9 mouse cellular contexts compared by ENCODE assay signal in the genomic region with DNA sequence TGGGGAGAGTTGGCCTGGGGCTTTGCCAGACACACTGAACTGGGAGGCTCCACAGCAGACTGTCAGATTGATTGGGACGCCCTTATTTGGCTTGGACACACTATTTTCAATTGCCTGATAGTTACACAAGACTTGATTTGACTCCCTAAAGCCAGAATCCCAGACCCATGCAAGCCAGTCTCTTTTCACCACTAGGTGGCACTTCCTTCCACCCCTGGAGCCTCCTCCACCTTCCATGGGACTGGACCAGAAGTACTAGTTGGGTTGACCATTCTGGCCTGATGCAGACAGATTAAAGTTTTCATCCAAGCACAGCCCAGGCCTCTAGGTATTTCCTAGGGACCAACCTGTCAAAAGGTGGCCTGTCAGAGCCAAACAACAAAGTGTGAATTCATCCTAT. TPM values are rescaled to one million over a fixed set of nuclear protein-coding genes. Genes with fewer than 3 reads are reported as not detected.
A peak's percentile ranks its signal among the peaks of the same experiment; 100 is the strongest.
DNase-seq lines count a peak whose midpoint lies in the region; ATAC-seq and TF ChIP-seq lines count a peak whose summit lies in the region.
"Had no signal": no experiment of that assay in that cellular context is flagged by ENCODE, and none has a peak within 500 bp of the region (broad histone marks: within the 10 kb centered on the region; RNA-seq: fewer than 3 reads in every experiment).

No protein-coding gene starts in this region.

- no peaks in the 10 kb centered on the region for H3K9me3 ChIP-seq in hindbrain, embryonic 10.5 days
- no peaks in the 10 kb centered on the region for H3K9me3 ChIP-seq in hindbrain, embryonic 13.5 days
- no peaks in the 10 kb centered on the region for H3K9me3 ChIP-seq in G1E (replicated peaks)
- H3K9me3 ChIP-seq in embryonic facial prominence, embryonic 11.5 days (replicated peaks; ENCODE audit: control insufficient read depth, low read length): no peaks in the 10 kb centered on the region
- H3K9me3 ChIP-seq in midbrain, embryonic 10.5 days (replicated peaks): no peaks in the 10 kb centered on the region
- H3K9me3 ChIP-seq: limb, embryonic 13.5 days had no signal

- H3K9ac ChIP-seq in hindbrain, embryonic 13.5 days: no peak overlapping the region
- no peak overlapping the region for H3K9ac ChIP-seq in embryonic facial prominence, embryonic 11.5 days (replicated peaks; ENCODE audit: low read length)
- H3K9ac ChIP-seq: limb, embryonic 13.5 days had no signal

- H3K4me2 ChIP-seq in hindbrain, embryonic 13.5 days: no peak overlapping the region
- H3K4me2 ChIP-seq in embryonic facial prominence, embryonic 11.5 days (ENCODE audit: low read depth, low read length): no peak overlapping the region
- H3K4me2 ChIP-seq: limb, embryonic 13.5 days had no signal

- TF ChIP-seq CTCF in G1E (IDR thresholded peaks at IDR 0.05; ENCODE audit: low read depth, low read length): peak; percentile 40; the same call in 1 of the 2 replicates

- no peaks in the 10 kb centered on the region for H3K27me3 ChIP-seq in hindbrain, embryonic 10.5 days (ENCODE audit: insufficient read depth, poor library complexity, severe bottlenecking)
- H3K27me3 ChIP-seq in hindbrain, embryonic 13.5 days: no peaks in the 10 kb centered on the region
- H3K27me3 ChIP-seq in G1E (ENCODE audit: insufficient read depth, low read length): peaks cover 46% of the 10 kb centered on the region
- H3K27me3 ChIP-seq in embryonic facial prominence, embryonic 11.5 days (ENCODE audit: control insufficient read depth, insufficient read depth, low read length): no peaks in the 10 kb centered on the region
- H3K27me3 ChIP-seq in midbrain, embryonic 10.5 days (ENCODE audit: low read depth, poor library complexity, severe bottlenecking): no peaks in the 10 kb centered on the region
- H3K27me3 ChIP-seq: limb, embryonic 13.5 days had no signal

- WGBS in hindbrain, embryonic 10.5 days: 65% methylated on average over 1 of the region's 1 CpGs
- 63% methylated on average over 1 of the region's 1 CpGs for WGBS in hindbrain, embryonic 13.5 days
- 53% methylated on average over 1 of the region's 1 CpGs for WGBS in embryonic facial prominence, embryonic 11.5 days
- WGBS in midbrain, embryonic 10.5 days: 54% methylated on average over 1 of the region's 1 CpGs

- peak; percentile 14 for DNase-seq in hindbrain, embryonic 10.5 days (ENCODE audit: low spot score)
- DNase-seq in 3134 (ENCODE audit: extremely low read depth, insufficient read length, low spot score): peak; percentile 32
- peak; percentile 37 for DNase-seq in G1E (ENCODE audit: low spot score)
- DNase-seq in embryonic facial prominence, embryonic 11.5 days (ENCODE audit: low spot score): peak; percentile 44
- DNase-seq in lung, postnatal 4 days: peak; percentile 42 to 57
- DNase-seq in spleen, adult 12 weeks (ENCODE audit: low spot score): no peak
- DNase-seq in midbrain, embryonic 10.5 days (ENCODE audit: low spot score): no peak

- ATAC-seq in hindbrain, embryonic 13.5 days (ENCODE audit: low FRiP score): no peak
- ATAC-seq in G1E (ENCODE audit: extremely low read depth, insufficient number of reproducible peaks, low FRiP score, poor library complexity, severe bottlenecking): no peak; the same call in 1 of the 2 replicates
- ATAC-seq in embryonic facial prominence, embryonic 11.5 days (replicated peaks; ENCODE audit: insufficient number of reproducible peaks, low FRiP score, low TSS enrichment, low read depth): no peak

- no peaks in the 10 kb centered on the region for H3K4me1 ChIP-seq in hindbrain, embryonic 10.5 days (replicated peaks)
- H3K4me1 ChIP-seq in hindbrain, embryonic 13.5 days (replicated peaks): no peaks in the 10 kb centered on the region
- H3K4me1 ChIP-seq in G1E (ENCODE audit: insufficient read depth, low read depth, low read length): no peaks in the 10 kb centered on the region
- no peaks in the 10 kb centered on the region for H3K4me1 ChIP-seq in embryonic facial prominence, embryonic 11.5 days (ENCODE audit: control insufficient read depth, insufficient read depth, low read length)
- H3K4me1 ChIP-seq in midbrain, embryonic 10.5 days: no peaks in the 10 kb centered on the region

- H3K27ac ChIP-seq in hindbrain, embryonic 10.5 days: no peak overlapping the region
- H3K27ac ChIP-seq in hindbrain, embryonic 13.5 days: no peak overlapping the region
- H3K27ac ChIP-seq in embryonic facial prominence, embryonic 11.5 days (replicated peaks; ENCODE audit: low read depth, low read length): no peak overlapping the region
- no peak overlapping the region for H3K27ac ChIP-seq in midbrain, embryonic 10.5 days (replicated peaks)
- H3K27ac ChIP-seq: limb, embryonic 13.5 days had no signal

- H3K4me3 ChIP-seq in hindbrain, embryonic 10.5 days: no peak overlapping the region
- no peak overlapping the region for H3K4me3 ChIP-seq in hindbrain, embryonic 13.5 days
- H3K4me3 ChIP-seq in G1E (ENCODE audit: low read depth, low read length): no peak overlapping the region
- H3K4me3 ChIP-seq in embryonic facial prominence, embryonic 11.5 days (ENCODE audit: low read depth, low read length): no peak overlapping the region
- no peak overlapping the region for H3K4me3 ChIP-seq in midbrain, embryonic 10.5 days
- H3K4me3 ChIP-seq: limb, embryonic 13.5 days had no signal

- no peaks in the 10 kb centered on the region for H3K36me3 ChIP-seq in hindbrain, embryonic 10.5 days
- H3K36me3 ChIP-seq in hindbrain, embryonic 13.5 days: no peaks in the 10 kb centered on the region
- no peaks in the 10 kb centered on the region for H3K36me3 ChIP-seq in G1E (replicated peaks)
- no peaks in the 10 kb centered on the region for H3K36me3 ChIP-seq in embryonic facial prominence, embryonic 11.5 days (replicated peaks; ENCODE audit: control insufficient read depth, insufficient read depth, low read depth, low read length)
- no peaks in the 10 kb centered on the region for H3K36me3 ChIP-seq in midbrain, embryonic 10.5 days
- H3K36me3 ChIP-seq: limb, embryonic 13.5 days had no signal

RNA-seq across cellular contexts. Expression of a gene that starts 58.7 kb away (rescaled TPM):
- polyA plus RNA-seq in hindbrain, embryonic 10.5 days (2016; fragmentation: Nextera tagmentation; extraction: Ambion mirVana): 5.4 and 9.3 TPM in 2 replicates
- 4.8 and 11.5 TPM in 2 replicates for polyA plus RNA-seq in hindbrain, embryonic 13.5 days (2015; fragmentation: Nextera tagmentation; extraction: Ambion mirVana)
- total RNA-seq in G1E (2014; fragmentation: Nextera tagmentation) (not detected in 2 replicates), G1E (2017) (under 0.01 TPM in 1 of 2 replicates, not detected in the other)
- 0.01 TPM in 1 of 2 replicates, not detected in the other for polyA plus RNA-seq in G1E (2012)
- 1.2 and 1.9 TPM in 2 replicates for polyA plus RNA-seq in embryonic facial prominence, embryonic 11.5 days (2014; fragmentation: Nextera tagmentation; extraction: Ambion mirVana)
- 1.5 and 2.1 TPM in 2 replicates for polyA plus RNA-seq in midbrain, embryonic 10.5 days (2016; fragmentation: Nextera tagmentation; extraction: Ambion mirVana)

Comparison
In these comparisons a context has a peak if more than half of its experiments do, and no peak if none do; other contexts are left out.
1. DNase-seq: peak in hindbrain, embryonic 10.5 days (single experiment), 3134 (single experiment), G1E (single experiment), embryonic facial prominence, embryonic 11.5 days (single experiment) and lung, postnatal 4 days (2 of 2); none in spleen, adult 12 weeks (single experiment) and midbrain, embryonic 10.5 days (single experiment).